Mouse (Mus musculus) midbrain, postnatal 0 days (tissue): Measurements from ENCODE around the gene Nt5c1a. TPM values are rescaled to one million over a fixed set of nuclear protein-coding genes. Genes with fewer than 3 reads are reported as not detected.

Experiments
- ATAC-seq: fragments of 200-750 bp; cut with Nextera tagmentation; 2 replicates; pipeline ENCODE4 v1.8.0; 2017; ENCODE audit warnings: moderate number of reproducible peaks, mild to moderate bottlenecking, moderate TSS enrichment, moderate library complexity; ENCODE audit not compliant: low FRiP score
- DNase-seq: peaks from one replicate; pipeline ENCODE4 v3.0.0-alpha.2; 2015; ENCODE audit warnings: low spot score
- H3K27ac ChIP-seq: fragments of 300-500 bp; sonication (generic); 2 replicates; pipeline ENCODE4 v1.5.1; 2014; ENCODE audit warnings: low read depth, mild to moderate bottlenecking, low read length, mixed read lengths
- H3K27me3 ChIP-seq: fragments of 300-500 bp; sonication (generic); 2 replicates; pipeline ENCODE4 v1.6.1; 2014; ENCODE audit warnings: low read length, control low read depth, mixed read lengths; ENCODE audit not compliant: insufficient read depth
- H3K36me3 ChIP-seq: fragments of 300-500 bp; sonication (generic); 2 replicates; pipeline ENCODE4 v1.6.1; 2014; ENCODE audit warnings: low read length, control low read depth, mixed read lengths; ENCODE audit not compliant: insufficient read depth
- H3K4me1 ChIP-seq: fragments of 300-500 bp; sonication (generic); 2 replicates; pipeline ENCODE4 v1.6.1; 2014; ENCODE audit warnings: mild to moderate bottlenecking, control low read depth, antibody characterized with exemption, low read length, mixed read lengths; ENCODE audit not compliant: insufficient read depth
- H3K4me2 ChIP-seq: fragments of 300-500 bp; sonication (generic); 2 replicates; pipeline ENCODE4 v1.6.1; 2014; ENCODE audit warnings: low read depth, mild to moderate bottlenecking, low read length, mixed read lengths; ENCODE audit not compliant: poor library complexity, severe bottlenecking
- H3K4me3 ChIP-seq: fragments of 300-500 bp; sonication (generic); 2 replicates; pipeline ENCODE4 v1.5.1; 2014; ENCODE audit warnings: low read depth, mild to moderate bottlenecking, low read length, moderate library complexity
- H3K9ac ChIP-seq: fragments of 300-500 bp; sonication (generic); replicated peaks from 2 replicates; pipeline ENCODE4 v1.6.1; 2014; ENCODE audit warnings: mild to moderate bottlenecking, low read length, moderate library complexity, mixed read lengths; ENCODE audit not compliant: poor library complexity, severe bottlenecking
- H3K9me3 ChIP-seq: fragments of 300-500 bp; sonication (generic); 2 replicates; pipeline ENCODE4 v1.6.1; 2016; ENCODE audit warnings: low read length, control low read depth
- CTCF ChIP-seq: IDR thresholded peaks from 2 replicates; pipeline ENCODE4 v1.5.1; 2016; ENCODE audit warnings: antibody characterized with exemption, mild to moderate bottlenecking
- WGBS: fragments of 180-500 bp; shearing (Covaris S2); extraction: QIAGEN DNeasy Blood & Tissue Kit; methylation state at CpG from one replicate; pipeline ENCODE4 v1.1.7; 2014; 5-methylcytosine and 5-hydroxymethylcytosine counted together
- polyA plus RNA-seq: library from polyadenylated mRNA; unstranded; fragments of >200 nt; fragmentation: Nextera tagmentation; extraction: Ambion mirVana; gene quantifications from 2 replicates; pipeline ENCODE4 v1.2.1, GENCODE M21; 2015
- total RNA-seq: library from RNA; depleted of rRNA; stranded (reverse); fragments of >200 nt; gene quantifications from 2 replicates; pipeline ENCODE4 v1.2.3, GENCODE M21; 2014; rRNA removed

The Nt5c1a gene
- total RNA-seq (1.9 and 2.4 TPM in 2 replicates), polyA plus RNA-seq (0.33 and 0.45 TPM in 2 replicates)

GRCm38 (mm10) chr4:123201186-123202093 lies at the start of gene Nt5c1a:
TSS of gene Nt5c1a (plus strand) at chr4:123201504.
- 2% methylated on average over 54 of the region's 58 CpGs for WGBS
- H3K4me2 ChIP-seq, result peak within 1 kb of the TSS; percentile 69
- DNase-seq (no peak), ATAC-seq (peak; percentile 63)
- H3K27ac ChIP-seq, result no peak within 1 kb of the TSS
- peaks cover 3% of the 10 kb centered on the region; the same call in 1 of the 2 replicates for H3K4me1 ChIP-seq
- H3K4me3 ChIP-seq, result peak within 1 kb of the TSS; percentile 37
- H3K36me3 ChIP-seq, result no peaks in the 10 kb centered on the region
- H3K9ac ChIP-seq, result peak within 1 kb of the TSS; percentile 37; the same call in 1 of the 2 replicates
- H3K27me3 ChIP-seq, result peaks cover 5% of the 10 kb centered on the region; the same call in 1 of the 2 replicates
- no peak for TF ChIP-seq CTCF
- no peaks in the 10 kb centered on the region for H3K9me3 ChIP-seq

DNA sequence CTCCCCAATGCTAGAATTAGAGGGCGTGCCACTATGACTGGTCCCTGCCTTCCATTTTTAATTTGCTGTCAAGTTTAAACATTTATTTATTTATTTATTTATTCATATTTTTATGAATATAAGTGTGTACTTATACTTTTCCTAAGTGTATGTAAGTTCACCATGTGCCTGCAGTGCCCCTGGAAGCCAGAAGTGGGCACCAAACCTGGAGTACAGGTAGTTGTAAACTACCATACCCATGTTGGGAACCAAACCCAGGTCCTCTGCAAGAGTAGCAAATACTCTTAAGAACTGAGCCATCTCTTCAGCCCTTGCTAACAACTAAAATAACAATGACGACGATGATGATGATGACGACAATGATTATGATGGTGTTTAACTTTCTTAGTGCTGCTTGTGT lies 49.3 kb upstream of the Nt5c1a start:
- H3K9me3 ChIP-seq, result no peaks in the 10 kb centered on the region
- no peak for DNase-seq
- 81% methylated on average over 4 of the region's 4 CpGs for WGBS

DNA sequence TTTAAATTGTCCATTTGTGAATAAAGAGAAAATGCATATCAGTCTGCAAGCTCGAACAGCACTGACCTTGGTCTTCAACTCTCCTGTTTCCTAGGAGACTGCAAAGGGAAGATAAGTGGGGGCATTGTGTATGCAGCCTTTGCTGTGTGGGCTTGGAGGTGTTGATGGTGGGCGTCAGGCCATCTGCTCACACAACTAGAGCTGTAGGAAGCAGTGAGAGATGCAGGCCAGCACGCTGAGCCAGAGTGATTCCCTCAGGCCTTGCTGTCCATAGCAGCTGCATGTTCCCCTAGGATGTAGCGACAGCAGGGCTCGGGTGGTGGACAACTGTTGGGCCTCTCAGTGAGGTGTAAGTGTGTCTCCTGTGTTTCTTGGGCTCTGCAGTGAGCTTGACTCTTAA lies 48.3 kb upstream of the Nt5c1a start:
- Histone ChIP-seq H3K27ac (no peak overlapping the region), H3K4me1 (no peaks in the 10 kb centered on the region), H3K27me3 (no peaks in the 10 kb centered on the region), H3K4me3 (no peak overlapping the region), H3K9ac (no peak overlapping the region), H3K9me3 (no peaks in the 10 kb centered on the region), H3K36me3 (no peaks in the 10 kb centered on the region), H3K4me2 (no peak overlapping the region)
- no peak for TF ChIP-seq CTCF
- ATAC-seq, result no peak
- WGBS, result 54% methylated on average over 5 of the region's 5 CpGs
- no peak for DNase-seq

More for the DNA sequence above, 49.3 kb upstream of the Nt5c1a start:
- Histone ChIP-seq H3K4me2 (no peak overlapping the region), H3K36me3 (no peaks in the 10 kb centered on the region), H3K27ac (no peak overlapping the region), H3K9ac (no peak overlapping the region), H3K27me3 (no peaks in the 10 kb centered on the region), H3K4me3 (no peak overlapping the region), H3K4me1 (no peaks in the 10 kb centered on the region)
- no peak for ATAC-seq
- no peak; the same call in 1 of the 2 replicates for TF ChIP-seq CTCF

DNA sequence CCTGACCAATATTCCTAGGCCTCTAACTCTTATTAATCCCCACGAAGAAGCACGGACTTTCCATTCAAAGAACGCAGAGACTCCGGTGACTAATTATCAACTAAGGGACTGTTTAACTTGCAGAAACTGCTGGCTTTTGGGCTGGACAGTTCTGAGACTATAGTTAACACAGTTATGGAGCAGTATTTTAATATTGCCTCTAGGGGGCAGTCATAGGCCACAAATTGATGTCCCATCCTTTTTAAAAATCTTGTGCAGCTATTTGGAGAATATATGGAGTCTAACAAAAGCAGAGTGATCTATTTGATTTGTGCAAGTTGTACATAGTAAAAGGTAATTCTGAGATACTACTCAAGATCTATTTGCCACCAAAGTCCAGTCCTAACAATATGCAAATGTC lies 46.3 kb upstream of the Nt5c1a start:
- Histone ChIP-seq H3K36me3 (no peaks in the 10 kb centered on the region), H3K27ac (no peak overlapping the region), H3K4me2 (no peak overlapping the region), H3K4me3 (no peak overlapping the region), H3K27me3 (no peaks in the 10 kb centered on the region), H3K4me1 (no peaks in the 10 kb centered on the region), H3K9me3 (no peaks in the 10 kb centered on the region), H3K9ac (no peak overlapping the region)
- WGBS, result 27% methylated on average over 4 of the region's 4 CpGs
- DNase-seq (peak; percentile 79), ATAC-seq (no peak)
- TF ChIP-seq CTCF, result peak; percentile 82

DNA sequence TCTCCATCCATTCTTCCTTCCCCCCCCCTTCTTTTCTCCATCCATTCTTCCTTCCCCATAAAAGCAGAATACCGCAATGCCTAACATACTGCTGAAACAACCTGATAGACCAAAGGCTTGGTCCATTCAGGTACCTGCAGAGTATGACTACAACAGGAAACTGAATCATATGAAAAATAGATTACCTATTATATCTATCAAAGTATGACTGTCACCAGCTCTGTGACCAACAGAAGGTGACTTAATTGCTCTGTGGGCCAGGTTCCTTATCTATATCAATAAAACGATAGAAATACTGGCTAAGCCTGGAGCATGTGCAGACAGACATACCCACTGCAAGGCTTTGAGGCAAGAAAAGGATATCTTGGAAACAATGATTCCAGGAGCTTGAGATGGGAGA lies 45.9 kb upstream of the Nt5c1a start:
- TF ChIP-seq CTCF, result no peak
- no peak overlapping the region for H3K4me2 ChIP-seq
- WGBS, result 64% methylated on average over 2 of the region's 2 CpGs
- H3K9me3 ChIP-seq, result no peaks in the 10 kb centered on the region
- no peak overlapping the region for H3K27ac ChIP-seq
- no peak for DNase-seq
- no peak overlapping the region for H3K4me3 ChIP-seq
- H3K4me1 ChIP-seq, result no peaks in the 10 kb centered on the region
- no peak overlapping the region for H3K9ac ChIP-seq
- no peaks in the 10 kb centered on the region for H3K27me3 ChIP-seq
- no peaks in the 10 kb centered on the region for H3K36me3 ChIP-seq
- no peak for ATAC-seq

- DNase-seq, result no peak
- H3K36me3 ChIP-seq, result no peaks in the 10 kb centered on the region
- H3K4me3 ChIP-seq, result no peak overlapping the region
- H3K9me3 ChIP-seq, result no peaks in the 10 kb centered on the region
- H3K27ac ChIP-seq, result no peak overlapping the region
- no peak overlapping the region for H3K4me2 ChIP-seq
- no peak for TF ChIP-seq CTCF
- no peaks in the 10 kb centered on the region for H3K27me3 ChIP-seq
- no peak for ATAC-seq
- H3K9ac ChIP-seq, result no peak overlapping the region
- no peaks in the 10 kb centered on the region for H3K4me1 ChIP-seq
Measured at GRCm38 (mm10) chr4:123155840-123156239, 45.5 kb upstream of the Nt5c1a start.
